Mouse (Mus musculus) bone marrow, adult 2 months (tissue): ENCODE data around the gene H2afy2. TPM values are rescaled to one million over a fixed set of nuclear protein-coding genes. Genes with fewer than 3 reads are reported as not detected.

ENCODE experiments used
- H3K27ac ChIP-seq: fragments of 200-500 bp; 2 replicates; pipeline ENCODE4 v1.5.1; 2012; ENCODE audit warnings: low read depth, mild to moderate bottlenecking, control low read depth, inconsistent platforms, low read length; ENCODE audit not compliant: control insufficient read depth, poor library complexity, insufficient read depth
- H3K4me1 ChIP-seq: fragments of 200-500 bp; 2 replicates; pipeline ENCODE4 v1.6.1; 2011; ENCODE audit warnings: low read length; ENCODE audit not compliant: control insufficient read depth, insufficient read depth
- H3K4me3 ChIP-seq: fragments of 200-500 bp; replicated peaks from 2 replicates; pipeline ENCODE3; 2011; ENCODE audit warnings: mild to moderate bottlenecking, low read depth, low read length, control low read depth; ENCODE audit not compliant: control insufficient read depth
- CTCF ChIP-seq: fragments of 200-500 bp; IDR thresholded peaks from 2 replicates; pipeline ENCODE4 v1.5.1; 2011; ENCODE audit warnings: low read length, control low read depth; ENCODE audit not compliant: control insufficient read depth, insufficient read depth
- POLR2A ChIP-seq: fragments of 200-500 bp; IDR thresholded peaks from 2 replicates; pipeline ENCODE4 v1.6.1; 2011; ENCODE audit warnings: low read depth, mild to moderate bottlenecking, control low read depth, low read length, borderline replicate concordance; ENCODE audit not compliant: control insufficient read depth
- WGBS: fragments of 180-500 bp; shearing (Covaris S2); methylation state at CpG from one replicate; pipeline ENCODE4 v1.1.7; 2018; 5-methylcytosine and 5-hydroxymethylcytosine counted together
- polyA plus RNA-seq: library from polyadenylated mRNA; stranded (reverse); fragments of >200 nt; gene quantifications from 2 replicates; pipeline ENCODE4 v1.2.4, GENCODE M21; 2011; ENCODE audit warnings: low replicate concordance; ENCODE audit not compliant: missing spikeins, insufficient read depth, insufficient read length

Gene H2afy2
- polyA plus RNA-seq, 1 experiment = 3.9 TPM

DNA sequence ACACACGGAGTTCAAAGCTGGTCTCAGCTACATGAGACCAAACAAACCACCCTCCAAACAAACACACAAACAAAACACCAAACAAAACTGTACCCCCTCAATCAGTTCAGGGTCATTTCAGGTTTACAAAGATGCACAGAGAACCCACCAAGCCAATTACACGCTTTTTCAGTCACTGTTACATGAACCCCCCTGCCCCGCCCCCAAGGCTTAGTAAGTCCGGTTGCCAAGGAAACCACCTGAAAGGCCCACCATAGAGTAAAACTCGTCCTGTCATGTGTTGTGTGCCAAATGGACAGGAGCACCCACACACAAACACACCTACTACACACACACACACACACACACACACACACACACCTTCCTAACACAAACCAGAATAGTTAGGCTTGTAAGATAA lies 18.4 kb downstream of the H2afy2 start:
- Histone ChIP-seq H3K4me3 (no peak overlapping the region), H3K27ac (no peak overlapping the region), H3K4me1 (no peaks in the 10 kb centered on the region)
- TF ChIP-seq CTCF (no peak), POLR2A (no peak)
- 65% methylated on average over 5 of the region's 5 CpGs for WGBS

DNA sequence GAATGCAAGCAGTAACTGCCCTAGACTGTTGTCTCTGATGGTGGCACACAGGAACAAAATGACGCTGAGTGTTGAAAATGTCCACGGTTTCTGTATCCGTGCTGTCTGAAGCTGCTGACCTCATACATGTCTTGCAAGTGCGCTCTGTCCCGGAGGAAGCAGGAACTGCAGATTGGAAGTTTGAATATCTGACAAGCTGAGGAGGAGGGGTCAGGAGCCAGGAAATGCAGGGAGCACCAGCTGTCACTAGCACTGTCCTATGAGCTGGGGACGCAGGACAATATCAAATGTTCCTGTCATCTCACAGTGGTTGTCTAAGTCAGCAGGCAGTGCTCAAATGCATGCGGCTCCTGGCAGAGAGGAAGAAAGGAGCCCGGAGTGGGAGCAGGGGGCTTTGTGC lies 19.3 kb downstream of the H2afy2 start:
- Histone ChIP-seq H3K4me1 (no peaks in the 10 kb centered on the region), H3K27ac (no peak overlapping the region), H3K4me3 (no peak overlapping the region)
- WGBS = 76% methylated on average over 8 of the region's 8 CpGs
- no peak for TF ChIP-seq POLR2A
- TF ChIP-seq CTCF = no peak

- Histone ChIP-seq H3K4me3 (no peak overlapping the region), H3K4me1 (no peaks in the 10 kb centered on the region), H3K27ac (no peak overlapping the region)
- TF ChIP-seq POLR2A = no peak
- no peak for TF ChIP-seq CTCF
- WGBS = 72% methylated on average over 6 of the region's 6 CpGs
Measured at GRCm38 (mm10) chr10:61759869-61760268, 24.1 kb downstream of the H2afy2 start.

DNA sequence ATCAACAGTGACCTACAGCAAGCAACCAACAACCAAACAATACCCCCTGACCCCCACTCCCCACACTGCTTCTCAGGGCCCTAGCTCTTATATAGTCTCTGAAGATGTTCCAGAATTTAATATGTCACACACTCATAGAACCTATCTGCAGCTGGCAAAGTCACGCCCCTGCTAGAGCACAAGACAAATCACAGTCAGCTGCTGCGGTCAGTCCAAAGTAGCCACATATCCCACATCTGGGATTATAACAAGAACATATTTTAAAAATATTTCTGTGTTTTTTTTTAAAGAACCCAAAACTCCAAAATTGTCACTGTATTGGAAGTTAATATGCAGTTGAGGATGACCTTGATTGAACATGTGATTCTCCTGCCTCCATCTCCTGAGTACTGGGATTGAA lies 25.0 kb downstream of the H2afy2 start:
- TF ChIP-seq POLR2A (no peak), CTCF (no peak)
- Histone ChIP-seq H3K4me1 (no peaks in the 10 kb centered on the region), H3K4me3 (no peak overlapping the region), H3K27ac (no peak overlapping the region)
- 82% methylated on average over 2 of the region's 2 CpGs for whole genome bisulfite sequencing

GRCm38 (mm10) chr10:61757022-61757421 lies 26.9 kb downstream of the H2afy2 start:
- TF ChIP-seq CTCF (no peak), POLR2A (no peak)
- WGBS = 89% methylated on average over 14 of the region's 14 CpGs
- Histone ChIP-seq H3K27ac (no peak overlapping the region), H3K4me3 (no peak overlapping the region), H3K4me1 (no peaks in the 10 kb centered on the region)

DNA sequence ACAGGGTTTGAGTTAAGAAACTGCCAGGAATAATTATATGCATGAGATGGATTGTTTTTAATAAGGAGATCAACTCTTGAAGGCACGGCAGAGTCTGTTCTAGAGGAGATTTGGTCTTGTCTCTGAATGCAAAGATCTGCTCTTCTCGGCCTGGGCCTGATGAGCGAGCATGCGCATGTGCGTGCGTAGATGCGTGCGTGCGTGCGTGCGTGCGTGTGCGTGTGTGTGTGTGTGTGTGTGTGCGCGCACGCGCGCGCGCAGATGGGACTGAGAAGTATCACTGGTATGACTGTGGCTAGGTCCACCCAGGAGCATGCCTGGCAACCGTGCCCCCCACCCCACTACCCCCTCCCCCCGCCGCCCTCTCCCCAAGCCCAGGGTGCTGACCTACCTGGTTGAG lies 30.9 kb downstream of the H2afy2 start:
- TF ChIP-seq CTCF (no peak), POLR2A (no peak)
- Histone ChIP-seq H3K4me1 (no peaks in the 10 kb centered on the region; the same call in 1 of the 2 replicates), H3K4me3 (no peak overlapping the region), H3K27ac (no peak overlapping the region)
- WGBS = 93% methylated on average over 23 of the region's 23 CpGs

DNA sequence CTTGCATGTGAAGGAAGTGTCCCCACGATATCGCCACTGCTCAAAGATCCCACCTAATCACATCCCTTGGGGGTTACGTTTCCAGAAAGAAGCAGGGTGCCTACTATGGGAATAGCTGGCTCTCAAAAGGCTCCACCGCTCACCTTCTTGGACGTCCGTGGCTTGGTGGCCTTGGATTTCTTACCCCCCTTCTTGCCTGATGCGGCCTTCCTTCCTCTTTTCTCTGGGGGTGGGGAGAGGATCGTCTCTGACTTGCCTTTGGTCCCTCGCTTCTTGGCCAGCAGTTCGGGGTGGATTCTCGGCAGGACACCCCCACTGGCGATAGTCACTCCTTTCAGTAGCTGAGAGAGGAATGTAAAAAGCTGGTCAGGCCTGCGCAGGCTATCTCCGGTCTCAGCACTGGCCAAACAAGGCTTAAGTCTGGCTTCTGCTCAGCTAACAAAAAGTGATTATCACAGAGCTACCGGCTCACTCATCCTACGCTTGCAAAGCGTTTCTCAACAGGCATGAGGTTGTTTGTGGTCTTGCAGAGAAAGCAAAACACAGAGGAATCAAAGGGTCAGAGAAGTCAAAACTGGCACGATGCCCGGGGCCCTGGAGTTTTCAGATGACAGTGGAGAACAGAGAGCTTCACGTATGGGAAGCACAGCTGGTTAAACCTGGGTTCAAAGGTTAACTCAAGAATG lies 32.3 kb downstream of the H2afy2 start:
- no peak for TF ChIP-seq POLR2A
- no peak for TF ChIP-seq CTCF
- H3K27ac ChIP-seq = 0 out of 2 replicates have a peak overlapping the region, but pooled peaks have one; percentile 30
- no peaks in the 10 kb centered on the region; the same call in 1 of the 2 replicates for H3K4me1 ChIP-seq
- H3K4me3 ChIP-seq = peak overlapping the region; percentile 35
- 20% methylated on average over 20 of the region's 20 CpGs for WGBS

GRCm38 (mm10) chr10:61750014-61750413 lies 33.9 kb downstream of the H2afy2 start:
- Histone ChIP-seq H3K27ac (no peak overlapping the region), H3K4me1 (no peaks in the 10 kb centered on the region; the same call in 1 of the 2 replicates), H3K4me3 (no peak overlapping the region)
- 88% methylated on average over 9 of the region's 9 CpGs for WGBS
- TF ChIP-seq POLR2A (no peak), CTCF (no peak)
